Mouse (Mus musculus) liver, postnatal 0 days (tissue): ENCODE data around the gene Tmem88.

Experiments
- CTCF ChIP-seq: sonication (generic); IDR thresholded peaks from 2 replicates; pipeline ENCODE4 v1.5.1; 2016; ENCODE audit warnings: antibody characterized with exemption, low read depth
- EP300 ChIP-seq: IDR thresholded peaks from 2 replicates; pipeline ENCODE4 v1.6.1; 2016; ENCODE audit warnings: antibody characterized with exemption, low read depth, mild to moderate bottlenecking

DNA sequence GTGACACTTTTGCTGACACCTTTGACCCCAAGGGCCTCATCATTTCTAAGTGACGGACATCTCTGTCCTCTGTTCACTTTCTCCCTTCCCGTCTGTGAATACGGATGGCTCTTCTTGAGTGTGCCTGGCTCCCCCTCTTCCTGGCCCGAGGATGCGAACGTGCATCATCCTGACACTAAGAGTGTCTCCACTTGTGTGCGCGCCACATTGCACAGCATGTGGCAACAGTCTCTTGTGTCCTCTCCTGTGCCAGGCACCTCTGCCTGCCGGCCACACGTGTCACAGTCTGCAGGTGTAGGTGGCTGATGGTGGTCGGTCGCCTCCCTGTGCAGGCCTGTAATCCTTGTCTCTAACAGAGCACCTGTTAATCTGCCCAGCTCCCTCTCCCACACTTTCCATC, 26.4 kb downstream of the Tmem88 start:
- TF ChIP-seq EP300: no peak
- TF ChIP-seq CTCF: no peak
